Mouse (Mus musculus) spleen, adult 2 months (tissue): Measurements from ENCODE around the gene 1600002K03Rik. TPM values are rescaled to one million over a fixed set of nuclear protein-coding genes. Genes with fewer than 3 reads are reported as not detected.

Source experiments
- DNase-seq, 2 experiments: peaks; one replicate each; pipeline versions ENCODE4 v3.0.0 to v3.0.0-alpha.2; 2012 to 2021; ENCODE audit warnings: low spot score in 2 of 2, low read depth in 1 of 2
- H3K27ac ChIP-seq: fragments of 200-500 bp; 2 replicates; pipeline ENCODE4 v1.5.1; 2012; ENCODE audit warnings: low read length, inconsistent platforms; ENCODE audit not compliant: insufficient read depth
- H3K27me3 ChIP-seq: fragments of 200-500 bp; 2 replicates; pipeline ENCODE4 v1.6.1; 2012; ENCODE audit warnings: mild to moderate bottlenecking, moderate library complexity, low read length, inconsistent platforms; ENCODE audit not compliant: control insufficient read depth, insufficient read depth
- H3K36me3 ChIP-seq: fragments of 200-500 bp; 2 replicates; pipeline ENCODE4 v1.6.1; 2012; ENCODE audit warnings: mild to moderate bottlenecking, low read length, inconsistent platforms; ENCODE audit not compliant: control insufficient read depth, insufficient read depth
- H3K4me1 ChIP-seq: fragments of 200-500 bp; 2 replicates; pipeline ENCODE4 v1.6.1; 2011; ENCODE audit warnings: inconsistent platforms; ENCODE audit not compliant: control insufficient read depth, insufficient read depth, insufficient read length
- H3K4me3 ChIP-seq: fragments of 200-500 bp; 2 replicates; pipeline ENCODE4 v1.5.1; 2011; ENCODE audit warnings: mild to moderate bottlenecking, inconsistent platforms; ENCODE audit not compliant: insufficient read depth, insufficient read length; ENCODE audit errors: extremely low read depth
- CTCF ChIP-seq: fragments of 200-500 bp; IDR thresholded peaks from 2 replicates; pipeline ENCODE4 v1.5.1; 2011; ENCODE audit warnings: mild to moderate bottlenecking, inconsistent platforms; ENCODE audit not compliant: insufficient read depth, insufficient read length, insufficient replicate concordance; ENCODE audit errors: extremely low read depth
- POLR2A ChIP-seq: fragments of 200-500 bp; IDR thresholded peaks from 2 replicates; pipeline ENCODE4 v1.6.1; 2011; ENCODE audit warnings: low read depth, low read length, inconsistent platforms
- WGBS: fragments of 180-500 bp; shearing (Covaris S2); methylation state at CpG from one replicate; pipeline ENCODE4 v1.1.7; 2018; 5-methylcytosine and 5-hydroxymethylcytosine counted together
- polyA plus RNA-seq: library from polyadenylated mRNA; depleted of rRNA; stranded (reverse); fragments of >200 nt; gene quantifications from 2 replicates; pipeline ENCODE4 v1.2.3, GENCODE M21; 2012

Gene 1600002K03Rik
- polyA plus RNA-seq, 1 experiment = 10.8 TPM

DNA sequence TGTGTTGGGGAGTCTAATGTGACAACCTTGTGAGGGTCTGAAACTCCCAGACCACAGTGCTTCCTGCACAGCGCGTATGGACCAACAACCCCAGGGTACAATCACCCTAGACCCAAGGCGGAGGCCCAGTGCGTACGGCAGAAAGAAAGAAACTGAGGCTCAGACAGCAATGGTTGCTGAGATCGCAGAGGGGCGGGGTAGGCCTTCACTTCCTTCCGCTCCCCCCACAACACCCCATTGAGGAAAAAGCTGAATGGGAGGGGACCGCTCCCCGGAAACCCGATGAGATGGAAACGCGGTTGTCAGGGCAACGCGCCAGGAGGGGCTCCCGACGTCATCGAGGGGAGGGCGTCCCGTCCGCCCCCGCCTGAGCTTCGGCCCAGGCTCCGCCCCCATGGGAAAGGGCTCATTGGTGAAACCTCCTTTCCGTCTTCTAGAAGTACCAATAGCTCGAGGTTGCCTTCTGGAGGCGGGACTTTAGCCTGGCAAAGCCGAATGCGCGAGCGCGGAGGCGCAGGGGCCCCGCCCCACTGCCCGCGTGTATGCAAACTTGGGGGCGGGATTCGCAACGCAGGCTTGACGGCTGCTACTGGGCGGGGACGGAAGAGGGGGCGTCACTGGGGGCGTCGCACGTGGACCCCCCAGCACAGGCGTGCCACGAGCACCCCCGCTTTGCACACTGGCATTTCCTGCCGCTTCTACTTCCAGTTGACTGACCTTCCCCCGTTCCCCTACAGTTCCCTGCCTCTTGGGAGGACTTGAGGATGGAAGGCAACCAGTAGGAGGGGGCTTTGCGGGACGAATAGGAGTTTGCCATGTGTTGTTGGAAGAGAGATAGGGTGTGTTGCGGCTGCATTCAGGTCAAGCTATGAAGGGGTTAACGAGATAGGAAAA lies 12.9 kb upstream of the 1600002K03Rik start:
- H3K27me3 ChIP-seq = no peaks in the 10 kb centered on the region
- under 1% methylated on average over 55 of the region's 55 CpGs for WGBS
- H3K36me3 ChIP-seq = peaks cover 24% of the 10 kb centered on the region
- peak; percentile 99 for DNase-seq
- H3K4me3 ChIP-seq = peak overlapping the region; percentile 60
- peaks cover 67% of the 10 kb centered on the region for H3K4me1 ChIP-seq
- H3K27ac ChIP-seq = peak overlapping the region; percentile 99
- TF ChIP-seq CTCF (no peak), POLR2A (peak; percentile 65; the same call in 1 of the 2 replicates)

DNA sequence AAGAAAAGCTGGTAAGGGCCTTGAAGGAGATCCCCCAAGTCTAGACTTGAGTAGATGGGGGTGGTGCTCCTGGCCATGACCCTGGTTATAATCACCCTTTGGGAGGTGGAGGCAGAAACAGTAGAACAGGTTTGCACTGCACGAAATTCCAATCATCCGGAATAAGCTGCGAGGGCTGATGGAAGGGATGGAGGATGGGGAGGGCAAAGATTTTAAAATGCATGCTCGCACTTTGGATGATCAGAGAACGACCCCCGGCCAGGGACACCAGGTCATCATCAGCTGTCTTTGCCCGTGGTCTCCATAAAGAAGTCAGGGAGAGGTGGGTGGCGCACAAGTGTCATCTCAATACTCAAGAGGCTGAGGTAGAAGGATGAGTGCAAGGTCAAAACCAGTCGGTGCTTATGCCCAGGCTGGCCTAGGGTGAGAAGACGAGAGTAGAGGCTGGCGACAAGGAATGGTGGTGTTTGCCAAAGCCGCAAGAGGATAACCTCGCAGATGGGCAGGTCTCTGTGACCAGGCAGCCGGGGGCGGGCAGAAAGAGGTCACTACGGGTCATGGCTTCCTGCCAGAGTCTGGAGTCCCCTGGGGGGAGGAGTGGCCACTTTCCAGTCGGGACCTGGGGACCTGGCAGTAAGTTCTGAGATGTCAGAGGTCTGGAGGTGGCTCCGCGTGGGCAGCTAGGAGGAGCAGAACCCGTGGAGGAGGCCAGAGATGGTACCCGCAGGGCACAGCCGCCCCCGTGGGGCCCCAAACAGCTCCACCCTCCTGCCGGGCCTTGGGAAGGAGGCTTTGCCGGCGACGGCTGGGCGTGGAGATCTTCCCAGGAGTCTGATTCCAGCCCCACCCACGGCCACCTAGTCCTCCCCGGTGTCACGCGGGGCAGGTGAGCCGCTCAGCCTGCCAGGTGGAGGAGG lies 12.0 kb upstream of the 1600002K03Rik start:
- DNase-seq = peak in 1 of 2 experiments; percentile 61
- Histone ChIP-seq H3K36me3 (peaks cover 15% of the 10 kb centered on the region), H3K27ac (peak overlapping the region; percentile 91), H3K27me3 (no peaks in the 10 kb centered on the region), H3K4me1 (peaks cover 64% of the 10 kb centered on the region), H3K4me3 (peak overlapping the region; percentile 56)
- TF ChIP-seq CTCF (no peak), POLR2A (no peak)
- 3% methylated on average over 33 of the region's 33 CpGs for WGBS

DNA sequence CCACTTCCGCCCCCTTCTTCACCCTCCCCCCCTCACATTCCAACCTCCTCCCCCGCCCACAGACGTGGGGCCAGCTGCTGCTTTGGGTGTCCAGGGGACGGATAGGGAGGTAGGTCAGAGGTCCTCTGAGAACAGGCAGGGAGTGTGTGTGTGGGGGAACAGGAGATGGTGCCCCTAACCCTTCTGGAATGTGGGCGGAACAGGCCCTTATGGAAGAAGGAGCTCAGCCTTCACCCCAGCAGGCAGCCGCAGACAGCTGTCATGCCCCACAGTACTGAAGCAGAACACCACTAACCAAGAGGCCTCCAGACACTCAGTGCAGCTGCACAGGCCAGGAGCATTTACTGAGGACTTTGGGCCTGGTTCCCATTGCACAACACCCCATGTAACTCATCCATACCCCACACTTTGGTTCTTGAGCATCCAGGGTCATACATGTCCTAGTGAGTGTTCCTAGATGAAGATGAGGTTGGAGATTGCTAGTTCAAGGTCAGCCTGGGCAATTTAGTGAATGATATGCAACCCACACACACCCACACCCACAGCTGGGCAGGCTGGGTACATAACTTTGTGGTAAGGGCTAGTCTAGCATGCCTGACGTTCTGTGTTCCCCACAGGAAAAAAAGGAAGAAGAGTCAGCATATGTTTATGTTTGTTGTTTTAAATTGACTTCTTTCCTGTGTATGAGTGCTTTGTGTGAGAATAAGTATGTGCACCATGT lies 11.1 kb upstream of the 1600002K03Rik start:
- Histone ChIP-seq H3K4me1 (peaks cover 59% of the 10 kb centered on the region), H3K27me3 (no peaks in the 10 kb centered on the region), H3K36me3 (peaks cover 6% of the 10 kb centered on the region), H3K4me3 (no peak overlapping the region), H3K27ac (peak overlapping the region; percentile 70)
- no peak for DNase-seq
- 18% methylated on average over 7 of the region's 7 CpGs for WGBS
- TF ChIP-seq CTCF = no peak
- TF ChIP-seq POLR2A = no peak

DNA sequence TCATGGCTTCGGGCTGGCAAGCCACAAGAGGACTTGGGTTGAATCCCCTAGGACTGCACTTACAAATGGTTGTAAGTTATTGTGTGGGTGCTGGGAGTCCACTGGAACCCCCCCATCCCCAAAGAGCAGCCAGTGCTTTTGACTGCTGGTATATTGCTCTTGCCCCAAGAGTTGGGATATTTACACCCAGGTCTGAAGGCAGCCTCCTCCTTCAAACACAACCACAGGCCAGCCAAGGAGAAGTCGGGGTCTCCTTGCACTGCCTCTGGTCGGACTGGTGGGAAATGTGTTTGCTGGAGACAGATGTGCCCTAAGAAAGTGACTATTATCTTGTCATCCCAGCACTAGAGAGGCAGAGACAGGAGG lies 10.5 kb upstream of the 1600002K03Rik start:
- Histone ChIP-seq H3K27me3 (no peaks in the 10 kb centered on the region), H3K36me3 (peaks cover under 1% of the 10 kb centered on the region), H3K27ac (peak overlapping the region; percentile 70), H3K4me1 (peaks cover 58% of the 10 kb centered on the region), H3K4me3 (no peak overlapping the region)
- DNase-seq = no peak
- 71% methylated on average over 3 of the region's 3 CpGs for WGBS
- no peak for TF ChIP-seq POLR2A
- TF ChIP-seq CTCF = no peak

DNA sequence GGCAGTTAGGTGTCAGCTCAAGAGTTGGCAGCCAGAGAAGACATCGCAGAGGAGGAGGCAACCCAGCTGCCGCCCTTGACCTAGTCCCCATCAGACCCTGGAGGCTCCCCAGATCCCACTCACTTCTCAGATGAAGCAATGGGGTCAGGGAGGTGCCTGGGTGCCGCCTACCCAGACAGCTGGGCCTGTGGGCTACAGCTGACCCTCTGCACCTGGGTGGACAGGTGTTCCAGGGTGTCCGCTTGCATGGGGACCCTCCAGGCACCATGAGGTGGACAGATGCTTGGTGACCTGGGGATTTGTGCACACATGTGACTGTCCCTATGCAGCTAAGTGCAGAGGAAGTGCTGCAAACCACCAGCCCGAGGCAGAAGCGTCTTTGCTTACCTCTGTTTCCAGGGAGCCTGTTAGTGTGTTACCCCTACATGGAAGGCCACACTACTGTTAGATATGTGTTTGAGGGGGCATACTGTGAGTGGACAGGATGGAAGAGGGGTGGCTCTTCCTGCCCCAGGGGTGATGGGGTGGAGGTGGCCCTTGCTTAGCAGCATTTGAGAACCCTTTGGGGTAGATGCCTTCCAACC lies 9.9 kb upstream of the 1600002K03Rik start:
- TF ChIP-seq CTCF = no peak
- TF ChIP-seq POLR2A = no peak
- 54% methylated on average over 6 of the region's 6 CpGs for WGBS
- no peaks in the 10 kb centered on the region for H3K36me3 ChIP-seq
- DNase-seq = no peak
- peaks cover 54% of the 10 kb centered on the region for H3K4me1 ChIP-seq
- peak overlapping the region; percentile 70 for H3K27ac ChIP-seq
- no peak overlapping the region for H3K4me3 ChIP-seq
- no peaks in the 10 kb centered on the region for H3K27me3 ChIP-seq

DNA sequence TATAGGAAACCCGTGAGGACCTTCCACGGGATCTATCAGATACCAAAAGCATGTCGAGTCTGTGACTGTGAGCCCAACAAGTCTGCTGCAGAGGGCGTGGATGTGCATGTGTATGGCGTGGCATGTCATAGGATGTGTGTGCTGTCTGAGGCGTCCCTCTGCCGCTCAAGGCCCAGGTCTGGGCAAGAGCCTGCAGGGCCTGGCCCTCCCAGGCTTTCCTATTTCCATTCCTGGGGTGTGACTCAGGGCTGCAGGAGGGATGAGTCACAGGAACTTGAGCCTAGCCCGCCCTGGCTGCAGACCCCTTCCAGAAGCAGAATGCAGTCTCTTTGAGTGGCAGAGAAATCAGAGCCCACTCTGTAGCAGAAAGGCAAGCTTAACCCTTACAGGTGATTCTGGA lies 9.0 kb upstream of the 1600002K03Rik start:
- no peak overlapping the region for H3K4me3 ChIP-seq
- H3K36me3 ChIP-seq = no peaks in the 10 kb centered on the region
- peaks cover 52% of the 10 kb centered on the region for H3K4me1 ChIP-seq
- no peak overlapping the region for H3K27ac ChIP-seq
- WGBS = 90% methylated on average over 8 of the region's 8 CpGs
- TF ChIP-seq POLR2A (no peak), CTCF (no peak)
- no peak for DNase-seq
- H3K27me3 ChIP-seq = no peaks in the 10 kb centered on the region
